Mouse (Mus musculus) c-Kit-negative CD71-positive TER-119-positive erythroid progenitor cells, embryonic 14.5 days (primary cell): Measurements from ENCODE around the gene Krt33b.
A peak's percentile ranks its signal among the peaks of the same experiment; 100 is the strongest.

ENCODE experiments used
- DNase-seq: peaks from one replicate; pipeline ENCODE4 v3.0.0-alpha.2; 2013; ENCODE audit warnings: low read depth, low spot score

Gene Krt33b

GRCm38 (mm10) chr11:100029768-100030167 is at the start of gene Krt33b:
TSS of gene Krt33b (minus strand) at chr11:100029868.
- no peak for DNase-seq

- no peak for DNase-seq
These were observed 44.2 kb upstream of the Krt33b start for GRCm38 (mm10) chr11:100073873-100074272.

GRCm38 (mm10) chr11:100067293-100068036 is 37.8 kb upstream of the Krt33b start:
- no peak for DNase-seq

- no peak for DNase-seq
These were observed 36.8 kb upstream of the Krt33b start for GRCm38 (mm10) chr11:100066236-100067010.

GRCm38 (mm10) chr11:100058875-100059274 is 29.2 kb upstream of the Krt33b start:
- DNase-seq: no peak

GRCm38 (mm10) chr11:100055686-100056655 is 26.3 kb upstream of the Krt33b start:
- DNase-seq: no peak

- DNase-seq: no peak
These were observed 20.8 kb upstream of the Krt33b start, which contains the start of gene Krt31 for GRCm38 (mm10) chr11:100050451-100050850. TSS of gene Krt31 (minus strand) at chr11:100050551.

GRCm38 (mm10) chr11:100047193-100047592 is 17.5 kb upstream of the Krt33b start:
- DNase-seq: no peak

GRCm38 (mm10) chr11:100046303-100046866 is 16.7 kb upstream of the Krt33b start:
- no peak for DNase-seq

- no peak for DNase-seq
These were observed 11.8 kb upstream of the Krt33b start, which contains the start of gene Krt34 for GRCm38 (mm10) chr11:100041454-100041853. TSS of gene Krt34 (minus strand) at chr11:100041554.

GRCm38 (mm10) chr11:100021438-100021837 is 8.2 kb downstream of the Krt33b start:
- no peak for DNase-seq

GRCm38 (mm10) chr11:100019466-100019865 is 10.2 kb downstream of the Krt33b start:
- DNase-seq: no peak

GRCm38 (mm10) chr11:100016112-100016511 is 13.6 kb downstream of the Krt33b start, which contains the start of gene Krt33a:
TSS of gene Krt33a (minus strand) at chr11:100016212.
- no peak for DNase-seq

GRCm38 (mm10) chr11:100013691-100014171 is 15.9 kb downstream of the Krt33b start:
- no peak for DNase-seq

- DNase-seq: no peak
These were observed 19.0 kb downstream of the Krt33b start for GRCm38 (mm10) chr11:100010682-100011081.

- no peak for DNase-seq
These were observed 21.3 kb downstream of the Krt33b start for GRCm38 (mm10) chr11:100008336-100008735.

GRCm38 (mm10) chr11:100006624-100007023 is 23.0 kb downstream of the Krt33b start:
- DNase-seq: peak; percentile 3

GRCm38 (mm10) chr11:100005905-100006304 is 23.8 kb downstream of the Krt33b start:
- no peak for DNase-seq

- DNase-seq: no peak
These were observed 24.8 kb downstream of the Krt33b start for GRCm38 (mm10) chr11:100004846-100005245.

GRCm38 (mm10) chr11:99999091-99999490 is 30.6 kb downstream of the Krt33b start:
- DNase-seq: no peak

- DNase-seq: no peak
These were observed 35.3 kb downstream of the Krt33b start for GRCm38 (mm10) chr11:99994384-99994661.
